Mouse (Mus musculus) limb, embryonic 13.5 days (tissue): ENCODE measurements around the gene Zfp541. TPM values are rescaled to one million over a fixed set of nuclear protein-coding genes. Genes with fewer than 3 reads are reported as not detected.

Experiments
- ATAC-seq: fragments of 200-750 bp; cut with Nextera tagmentation; 2 replicates; pipeline ENCODE4 v1.8.0; 2017; ENCODE audit warnings: low read depth, moderate number of reproducible peaks, moderate TSS enrichment; ENCODE audit not compliant: low FRiP score
- H3K27ac ChIP-seq: fragments of 300-500 bp; sonication (generic); 2 replicates; pipeline ENCODE4 v1.5.1; 2015; ENCODE audit warnings: inconsistent platforms, mild to moderate bottlenecking, moderate library complexity
- H3K27me3 ChIP-seq: fragments of 300-500 bp; sonication (generic); 2 replicates; pipeline ENCODE4 v1.6.1; 2015; ENCODE audit warnings: mild to moderate bottlenecking, inconsistent platforms
- H3K36me3 ChIP-seq: fragments of 300-500 bp; sonication (generic); 2 replicates; pipeline ENCODE4 v1.6.1; 2015; ENCODE audit warnings: inconsistent platforms, mild to moderate bottlenecking, moderate library complexity
- H3K4me1 ChIP-seq: fragments of 300-500 bp; sonication (generic); 2 replicates; pipeline ENCODE4 v1.6.1; 2015; ENCODE audit warnings: inconsistent platforms
- H3K4me2 ChIP-seq: fragments of 300-500 bp; sonication (generic); replicated peaks from 2 replicates; pipeline ENCODE4 v1.6.1; 2015; ENCODE audit warnings: inconsistent platforms, mild to moderate bottlenecking, moderate library complexity
- H3K4me3 ChIP-seq: fragments of 300-500 bp; sonication (generic); 2 replicates; pipeline ENCODE4 v1.5.1; 2015; ENCODE audit warnings: moderate library complexity, mild to moderate bottlenecking, inconsistent platforms
- H3K9ac ChIP-seq: fragments of 300-500 bp; sonication (generic); 2 replicates; pipeline ENCODE4 v1.6.1; 2015; ENCODE audit warnings: mild to moderate bottlenecking, inconsistent platforms
- H3K9me3 ChIP-seq: fragments of 300-500 bp; sonication (generic); 2 replicates; pipeline ENCODE4 v1.6.1; 2016; ENCODE audit warnings: inconsistent platforms
- WGBS: fragments of 180-500 bp; shearing (Covaris S2); methylation state at CpG from one replicate; pipeline ENCODE4 v1.1.7; 2015; 5-methylcytosine and 5-hydroxymethylcytosine counted together
- polyA plus RNA-seq: library from polyadenylated mRNA; unstranded; fragments of >200 nt; fragmentation: Nextera tagmentation; extraction: Ambion mirVana; gene quantifications from 2 replicates; pipeline ENCODE4 v1.2.1, GENCODE M21; 2015

Zfp541 gene
- polyA plus RNA-seq, 1 experiment from 2014 or later, result 0.08 TPM

- H3K4me1 ChIP-seq, result peaks cover 22% of the 10 kb centered on the region
- peak overlapping the region; percentile 99 for H3K9ac ChIP-seq
- no peak for ATAC-seq
- H3K9me3 ChIP-seq, result no peaks in the 10 kb centered on the region
- WGBS, result 79% methylated on average over 4 of the region's 4 CpGs
- H3K27me3 ChIP-seq, result peaks cover 7% of the 10 kb centered on the region; the same call in 1 of the 2 replicates
- H3K36me3 ChIP-seq, result peaks cover 39% of the 10 kb centered on the region
- H3K4me2 ChIP-seq, result peak overlapping the region; percentile 95
- H3K27ac ChIP-seq, result no peak overlapping the region
- H3K4me3 ChIP-seq, result peak overlapping the region; percentile 93
Measured at GRCm38 (mm10) chr7:16099901-16100300, 38.3 kb downstream of the Zfp541 start.

DNA sequence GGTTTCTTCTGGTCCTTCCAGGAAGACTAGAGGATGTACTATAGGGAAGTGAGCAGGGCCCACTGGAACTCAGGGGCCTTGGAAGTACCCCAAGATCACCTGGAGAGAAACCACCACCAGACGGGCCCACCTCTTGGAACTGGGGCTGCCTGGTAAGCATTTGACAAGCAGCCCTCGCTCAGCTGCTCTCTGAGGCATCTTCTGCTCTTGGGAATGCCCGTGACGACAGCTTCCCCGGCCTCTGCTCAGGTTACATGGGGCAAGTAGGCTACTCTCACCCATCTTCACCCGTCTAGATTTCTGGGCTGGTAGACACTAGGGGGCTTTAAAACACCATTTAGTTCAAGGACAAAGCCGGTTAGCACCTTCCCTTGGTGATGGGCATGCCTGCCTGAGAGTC, 39.5 kb downstream of the Zfp541 start:
- 73% methylated on average over 7 of the region's 7 CpGs for WGBS
- peaks cover 22% of the 10 kb centered on the region for H3K4me1 ChIP-seq
- no peak overlapping the region for H3K4me2 ChIP-seq
- no peaks in the 10 kb centered on the region for H3K9me3 ChIP-seq
- ATAC-seq, result no peak
- 0 out of 2 replicates have a peak overlapping the region, but pooled peaks have one; percentile 39 for H3K9ac ChIP-seq
- peaks cover 43% of the 10 kb centered on the region for H3K36me3 ChIP-seq
- no peak overlapping the region for H3K27ac ChIP-seq
- H3K4me3 ChIP-seq, result no peak overlapping the region
- H3K27me3 ChIP-seq, result no peaks in the 10 kb centered on the region

- 76% methylated on average over 15 of the region's 15 CpGs for WGBS
- H3K9me3 ChIP-seq, result no peaks in the 10 kb centered on the region
- H3K9ac ChIP-seq, result 0 out of 2 replicates have a peak overlapping the region, but pooled peaks have one; percentile 8
- H3K27ac ChIP-seq, result no peak overlapping the region
- H3K4me1 ChIP-seq, result peaks cover 22% of the 10 kb centered on the region
- ATAC-seq, result no peak
- H3K4me3 ChIP-seq, result no peak overlapping the region
- no peak overlapping the region for H3K4me2 ChIP-seq
- H3K27me3 ChIP-seq, result no peaks in the 10 kb centered on the region
- peaks cover 47% of the 10 kb centered on the region for H3K36me3 ChIP-seq
Measured at GRCm38 (mm10) chr7:16101726-16102475, 40.3 kb downstream of the Zfp541 start.

DNA sequence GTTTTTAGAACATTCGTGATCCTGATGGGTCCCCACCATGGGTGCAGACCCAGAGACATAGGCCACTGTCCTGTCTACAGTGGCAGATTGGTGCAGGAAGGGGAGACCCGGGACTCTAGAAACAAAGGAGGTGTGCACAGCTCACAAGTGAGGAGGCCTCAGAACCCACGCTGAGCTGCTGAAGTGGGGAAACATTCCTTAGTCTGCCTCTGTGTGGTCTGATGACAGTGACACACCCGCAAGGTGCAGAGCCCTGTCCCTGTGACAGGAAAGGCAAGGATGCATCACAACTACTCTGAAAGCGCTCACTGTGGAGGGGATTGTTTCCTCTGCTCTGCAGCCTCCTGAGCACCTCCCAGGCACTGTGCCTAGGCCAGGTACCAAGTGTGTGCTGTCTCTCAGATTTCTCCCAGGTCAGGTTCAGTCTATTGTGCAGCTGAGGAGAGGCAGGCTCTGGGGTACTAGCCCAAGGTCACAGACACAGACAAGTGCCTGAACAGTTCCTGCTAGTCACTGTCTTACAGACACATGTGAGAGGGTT, 41.1 kb downstream of the Zfp541 start:
- no peak for ATAC-seq

GRCm38 (mm10) chr7:16103760-16104159, 42.1 kb downstream of the Zfp541 start:
- peaks cover 22% of the 10 kb centered on the region for H3K4me1 ChIP-seq
- no peak for ATAC-seq
- H3K9ac ChIP-seq, result 0 out of 2 replicates have a peak overlapping the region, but pooled peaks have one; percentile 31
- no peak overlapping the region for H3K4me3 ChIP-seq
- WGBS, result 68% methylated on average over 6 of the region's 6 CpGs
- H3K4me2 ChIP-seq, result no peak overlapping the region
- no peaks in the 10 kb centered on the region for H3K9me3 ChIP-seq
- no peaks in the 10 kb centered on the region for H3K27me3 ChIP-seq
- H3K27ac ChIP-seq, result no peak overlapping the region
- H3K36me3 ChIP-seq, result peaks cover 63% of the 10 kb centered on the region

More for the DNA sequence above, 41.1 kb downstream of the Zfp541 start:
- Histone ChIP-seq H3K36me3 (peaks cover 53% of the 10 kb centered on the region), H3K27me3 (no peaks in the 10 kb centered on the region), H3K9ac (peak overlapping the region; percentile 43; the same call in 1 of the 2 replicates), H3K9me3 (no peaks in the 10 kb centered on the region), H3K4me3 (no peak overlapping the region), H3K4me1 (peaks cover 22% of the 10 kb centered on the region), H3K27ac (no peak overlapping the region), H3K4me2 (no peak overlapping the region)
- WGBS, result 91% methylated on average over 5 of the region's 5 CpGs

DNA sequence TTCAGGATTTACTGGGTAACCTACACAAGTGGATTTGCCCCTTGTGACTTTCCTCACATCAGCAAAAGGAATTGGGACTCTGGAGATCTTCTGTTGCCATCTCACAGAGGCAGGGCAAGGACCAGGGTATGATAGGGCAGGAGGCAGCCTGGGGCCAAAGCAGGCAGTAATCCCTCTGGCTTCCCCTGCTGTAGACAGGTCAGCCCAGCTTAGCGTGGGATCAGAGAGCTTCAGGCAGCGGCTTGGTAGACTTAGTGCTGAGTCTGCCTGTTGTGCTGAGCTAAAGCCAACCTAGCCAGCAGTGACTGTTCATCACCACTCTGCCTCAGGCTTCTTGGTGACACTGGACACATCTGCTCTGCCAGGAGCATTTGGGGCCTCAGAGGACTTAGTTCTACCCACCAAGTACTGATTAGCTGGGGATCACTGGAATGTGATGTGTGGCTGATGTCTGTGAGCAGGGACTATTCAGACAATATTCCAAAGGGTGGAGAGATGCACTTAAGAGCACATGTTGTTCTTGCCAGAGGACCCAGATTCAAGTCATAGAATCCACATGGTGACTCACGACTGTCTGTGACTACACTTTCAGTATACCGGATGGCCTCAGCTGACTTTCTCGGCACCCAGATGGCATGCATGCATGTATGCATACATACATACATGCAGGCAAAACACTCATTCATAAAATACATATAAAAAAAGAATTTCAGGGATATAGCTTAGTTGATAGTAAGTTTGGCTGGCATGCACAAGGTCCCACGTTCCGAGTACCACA, 43.2 kb downstream of the Zfp541 start:
- peaks cover 74% of the 10 kb centered on the region for H3K36me3 ChIP-seq
- no peak for ATAC-seq
- WGBS, result 95% methylated on average over 7 of the region's 7 CpGs
- H3K27me3 ChIP-seq, result no peaks in the 10 kb centered on the region
- no peak overlapping the region for H3K4me2 ChIP-seq
- peaks cover 13% of the 10 kb centered on the region for H3K4me1 ChIP-seq
- no peak overlapping the region for H3K9ac ChIP-seq
- H3K4me3 ChIP-seq, result no peak overlapping the region
- no peaks in the 10 kb centered on the region for H3K9me3 ChIP-seq
- H3K27ac ChIP-seq, result no peak overlapping the region

- Histone ChIP-seq H3K4me3 (no peak overlapping the region), H3K4me1 (no peaks in the 10 kb centered on the region), H3K27ac (no peak overlapping the region), H3K36me3 (peaks cover 85% of the 10 kb centered on the region), H3K27me3 (no peaks in the 10 kb centered on the region), H3K9me3 (no peaks in the 10 kb centered on the region), H3K9ac (no peak overlapping the region), H3K4me2 (no peak overlapping the region)
- no peak for ATAC-seq
- 88% methylated on average over 9 of the region's 9 CpGs for WGBS
Measured at GRCm38 (mm10) chr7:16108886-16109542, 47.4 kb downstream of the Zfp541 start.

GRCm38 (mm10) chr7:16110158-16110557, 48.5 kb downstream of the Zfp541 start:
- H3K4me3 ChIP-seq, result no peak overlapping the region
- ATAC-seq, result no peak
- WGBS, result 92% methylated on average over 8 of the region's 8 CpGs

DNA sequence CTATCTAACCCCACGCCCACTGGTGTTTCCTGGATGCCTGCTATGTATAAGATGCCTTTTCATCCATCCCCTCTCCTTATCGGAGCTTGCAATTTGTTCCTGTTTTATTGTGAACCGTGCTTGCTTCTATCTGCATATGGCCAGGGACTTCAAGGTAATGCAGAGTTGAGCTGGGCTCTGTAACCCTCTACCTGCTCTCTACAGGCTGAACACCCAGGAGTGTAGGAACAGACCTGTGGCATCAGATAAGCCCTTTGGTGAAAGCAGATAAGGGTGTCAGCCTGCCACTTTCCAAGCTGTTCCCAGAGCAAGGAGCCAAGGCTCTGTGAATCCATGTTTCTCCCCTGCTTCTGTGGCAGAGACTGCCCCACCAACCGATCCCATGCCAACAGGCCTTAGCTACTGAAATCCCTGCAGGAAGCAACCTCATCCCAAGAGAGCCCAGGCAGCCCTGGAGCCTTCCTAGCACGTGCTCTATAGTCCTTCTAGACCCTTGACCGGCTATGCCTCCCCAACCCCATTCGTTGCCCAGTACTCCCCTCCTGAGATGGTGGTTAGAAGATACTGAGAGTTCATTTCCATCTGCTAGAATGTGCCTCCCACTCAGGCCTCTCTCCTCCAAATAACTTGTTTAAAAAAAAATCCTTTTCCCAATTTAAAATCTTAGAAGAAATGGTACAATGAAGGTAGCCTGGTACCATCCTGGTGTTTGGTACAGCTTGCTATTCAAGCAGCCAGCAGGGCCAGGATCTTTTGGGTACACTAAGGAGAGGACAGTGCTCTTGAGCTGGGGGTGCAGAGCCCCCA, 49.9 kb downstream of the Zfp541 start:
- H3K36me3 ChIP-seq, result peaks cover 93% of the 10 kb centered on the region
- 94% methylated on average over 7 of the region's 7 CpGs for WGBS

More at GRCm38 (mm10) chr7:16110158-16110557, 48.5 kb downstream of the Zfp541 start:
- no peaks in the 10 kb centered on the region for H3K4me1 ChIP-seq
- no peak overlapping the region for H3K9ac ChIP-seq
- H3K9me3 ChIP-seq, result no peaks in the 10 kb centered on the region
- H3K4me2 ChIP-seq, result no peak overlapping the region
- H3K27me3 ChIP-seq, result no peaks in the 10 kb centered on the region
- peaks cover 87% of the 10 kb centered on the region for H3K36me3 ChIP-seq
- no peak overlapping the region for H3K27ac ChIP-seq

DNA sequence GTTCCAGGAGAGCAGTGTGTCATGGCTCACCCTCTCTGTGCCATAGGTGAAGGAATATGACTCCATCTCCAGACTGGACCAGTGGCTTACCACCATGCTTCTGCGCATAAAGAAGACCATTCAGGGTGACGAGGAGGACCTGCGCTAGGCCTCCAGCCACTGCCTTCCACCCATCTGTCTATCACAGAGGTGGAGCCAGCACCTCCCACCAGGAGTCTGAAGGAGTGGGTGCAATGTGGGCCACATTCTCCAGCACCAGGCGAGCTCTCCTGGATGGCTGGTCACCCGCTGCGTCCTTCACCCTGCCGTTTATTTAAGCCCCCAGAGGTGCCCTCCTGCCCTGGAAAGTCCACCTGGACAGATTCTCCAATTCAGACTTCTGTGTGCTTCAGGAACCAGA, 54.8 kb downstream of the Zfp541 start:
- Histone ChIP-seq H3K4me3 (no peak overlapping the region), H3K27ac (no peak overlapping the region), H3K36me3 (peaks cover 66% of the 10 kb centered on the region), H3K4me2 (no peak overlapping the region), H3K9me3 (no peaks in the 10 kb centered on the region), H3K9ac (no peak overlapping the region), H3K27me3 (no peaks in the 10 kb centered on the region), H3K4me1 (peaks cover 10% of the 10 kb centered on the region)
- 92% methylated on average over 7 of the region's 7 CpGs for WGBS
- no peak for ATAC-seq

More for the DNA sequence above, 49.9 kb downstream of the Zfp541 start:
- Histone ChIP-seq H3K9ac (no peak overlapping the region), H3K27ac (no peak overlapping the region), H3K9me3 (no peaks in the 10 kb centered on the region), H3K4me2 (no peak overlapping the region), H3K27me3 (no peaks in the 10 kb centered on the region), H3K4me3 (no peak overlapping the region), H3K4me1 (no peaks in the 10 kb centered on the region)
- ATAC-seq, result no peak

DNA sequence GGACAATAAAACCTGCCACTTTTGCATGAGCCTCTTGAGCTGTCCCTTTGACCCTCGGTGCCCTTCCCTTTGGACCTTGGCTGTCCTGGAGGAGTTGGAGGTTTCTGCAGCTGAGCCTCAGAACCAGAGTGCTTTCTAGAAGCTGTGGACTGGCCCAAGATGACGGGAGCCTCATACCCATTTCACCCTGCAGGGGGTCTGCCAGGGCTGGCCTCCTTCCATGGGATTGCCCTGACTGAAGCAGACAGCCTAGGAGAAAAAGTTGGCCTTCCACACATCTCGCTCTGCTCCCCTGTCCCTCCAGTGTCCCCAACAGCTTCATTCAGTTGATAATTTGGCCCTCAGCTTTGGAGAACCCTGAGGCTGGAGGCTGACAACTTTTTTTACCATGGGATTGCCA, 55.5 kb downstream of the Zfp541 start:
- H3K9me3 ChIP-seq, result no peaks in the 10 kb centered on the region
- H3K27ac ChIP-seq, result no peak overlapping the region
- no peaks in the 10 kb centered on the region for H3K27me3 ChIP-seq
- peaks cover 60% of the 10 kb centered on the region for H3K36me3 ChIP-seq
- ATAC-seq, result no peak
- 88% methylated on average over 3 of the region's 3 CpGs for WGBS
- peaks cover 10% of the 10 kb centered on the region for H3K4me1 ChIP-seq
- H3K9ac ChIP-seq, result no peak overlapping the region
- H3K4me2 ChIP-seq, result no peak overlapping the region
- H3K4me3 ChIP-seq, result no peak overlapping the region
